Mouse (Mus musculus) heart, embryonic 12.5 days (tissue): ENCODE measurements around the gene Prkca. TPM values are rescaled to one million over a fixed set of nuclear protein-coding genes. Genes with fewer than 3 reads are reported as not detected.
A peak's percentile ranks its signal among the peaks of the same experiment; 100 is the strongest.

Source experiments
- ATAC-seq: fragments of 200-750 bp; cut with Nextera tagmentation; 2 replicates; pipeline ENCODE4 v1.8.0; 2017; ENCODE audit warnings: moderate TSS enrichment, moderate library complexity; ENCODE audit not compliant: insufficient number of reproducible peaks, low FRiP score
- H3K27ac ChIP-seq: fragments of 300-500 bp; sonication (generic); 2 replicates; pipeline ENCODE4 v1.5.1; 2016; ENCODE audit warnings: mild to moderate bottlenecking, moderate library complexity; ENCODE audit not compliant: poor library complexity, severe bottlenecking
- H3K27me3 ChIP-seq: fragments of 300-500 bp; sonication (generic); replicated peaks from 2 replicates; pipeline ENCODE4 v1.6.1; 2016; ENCODE audit warnings: mild to moderate bottlenecking, moderate library complexity
- H3K36me3 ChIP-seq: fragments of 300-500 bp; sonication (generic); 2 replicates; pipeline ENCODE4 v1.6.1; 2016; ENCODE audit warnings: mild to moderate bottlenecking, moderate library complexity
- H3K4me1 ChIP-seq: fragments of 300-500 bp; sonication (generic); replicated peaks from 2 replicates; pipeline ENCODE4 v1.6.1; 2016; ENCODE audit warnings: mild to moderate bottlenecking
- H3K4me2 ChIP-seq: fragments of 300-500 bp; sonication (generic); 2 replicates; pipeline ENCODE4 v1.6.1; 2016; ENCODE audit warnings: mild to moderate bottlenecking, moderate library complexity
- H3K4me3 ChIP-seq: fragments of 300-500 bp; sonication (generic); 2 replicates; pipeline ENCODE4 v1.5.1; 2016; ENCODE audit warnings: mild to moderate bottlenecking
- H3K9ac ChIP-seq: fragments of 300-500 bp; sonication (generic); 2 replicates; pipeline ENCODE4 v1.6.1; 2016; ENCODE audit warnings: mild to moderate bottlenecking, moderate library complexity
- H3K9me3 ChIP-seq: fragments of 300-500 bp; sonication (generic); replicated peaks from 2 replicates; pipeline ENCODE4 v1.6.1; 2016; ENCODE audit warnings: mild to moderate bottlenecking, moderate library complexity
- WGBS: fragments of 180-500 bp; shearing (Covaris S2); methylation state at CpG from one replicate; pipeline ENCODE4 v1.1.7; 2016; 5-methylcytosine and 5-hydroxymethylcytosine counted together
- polyA plus RNA-seq: library from polyadenylated mRNA; unstranded; fragments of >200 nt; fragmentation: Nextera tagmentation; extraction: Ambion mirVana; gene quantifications from 2 replicates; pipeline ENCODE4 v1.2.1, GENCODE M21; 2016

Prkca gene
- polyA plus RNA-seq, 1 experiment from 2014 or later = 18.8 TPM

DNA sequence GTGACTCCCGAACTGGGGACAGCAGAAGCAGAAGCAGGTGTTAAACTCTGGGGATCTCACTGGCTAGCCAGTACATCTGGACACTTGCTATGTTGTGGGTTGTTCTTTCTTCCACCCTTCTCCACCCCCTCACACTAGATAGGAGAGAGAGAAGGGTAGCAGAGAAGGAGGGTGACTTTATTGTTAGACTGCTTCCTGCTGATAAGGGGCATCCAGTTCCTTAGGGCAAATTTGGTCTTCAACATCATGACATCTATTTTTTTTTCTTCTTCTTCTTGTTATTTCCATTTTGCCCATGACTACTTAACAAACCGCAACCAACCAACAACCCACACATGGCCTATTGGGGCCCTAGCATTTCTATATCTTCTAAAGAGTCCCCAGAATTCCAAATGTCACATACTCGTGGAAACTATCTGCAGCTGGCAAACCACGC, 97.4 kb downstream of the Prkca start:
- Histone ChIP-seq H3K9me3 (no peaks in the 10 kb centered on the region), H3K27me3 (no peaks in the 10 kb centered on the region), H3K9ac (no peak overlapping the region), H3K4me3 (no peak overlapping the region), H3K36me3 (no peaks in the 10 kb centered on the region), H3K4me1 (peaks cover 92% of the 10 kb centered on the region), H3K27ac (peak overlapping the region; percentile 18; the same call in 1 of the 2 replicates), H3K4me2 (0 out of 2 replicates have a peak overlapping the region, but pooled peaks have one; percentile 15)
- 39% methylated on average over 4 of the region's 4 CpGs for WGBS
- no peak for ATAC-seq

DNA sequence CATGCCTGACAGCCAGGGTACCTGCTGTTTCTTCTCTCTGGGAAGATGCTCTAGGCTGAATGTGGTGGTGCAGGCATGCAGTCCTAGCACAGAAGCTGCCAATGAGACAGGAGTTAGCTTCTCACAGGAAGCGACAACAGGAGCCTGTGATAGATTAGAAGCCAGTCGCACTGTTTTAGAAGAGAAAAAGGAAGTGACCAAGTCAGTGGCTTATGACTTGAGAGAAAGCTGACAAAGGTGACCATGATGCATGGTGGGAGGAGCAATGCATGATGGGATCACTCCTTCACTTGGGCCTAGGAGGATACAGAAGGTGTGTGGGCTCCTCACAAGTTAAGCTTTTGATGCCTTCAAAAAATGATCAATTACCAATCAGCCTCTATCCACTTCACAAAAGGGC, 99.5 kb downstream of the Prkca start:
- Histone ChIP-seq H3K36me3 (no peaks in the 10 kb centered on the region), H3K4me1 (peaks cover 85% of the 10 kb centered on the region), H3K4me2 (no peak overlapping the region), H3K27me3 (no peaks in the 10 kb centered on the region), H3K4me3 (no peak overlapping the region), H3K9ac (no peak overlapping the region), H3K9me3 (no peaks in the 10 kb centered on the region), H3K27ac (no peak overlapping the region)
- no peak for ATAC-seq
- WGBS = 12% methylated on average over 2 of the region's 2 CpGs

DNA sequence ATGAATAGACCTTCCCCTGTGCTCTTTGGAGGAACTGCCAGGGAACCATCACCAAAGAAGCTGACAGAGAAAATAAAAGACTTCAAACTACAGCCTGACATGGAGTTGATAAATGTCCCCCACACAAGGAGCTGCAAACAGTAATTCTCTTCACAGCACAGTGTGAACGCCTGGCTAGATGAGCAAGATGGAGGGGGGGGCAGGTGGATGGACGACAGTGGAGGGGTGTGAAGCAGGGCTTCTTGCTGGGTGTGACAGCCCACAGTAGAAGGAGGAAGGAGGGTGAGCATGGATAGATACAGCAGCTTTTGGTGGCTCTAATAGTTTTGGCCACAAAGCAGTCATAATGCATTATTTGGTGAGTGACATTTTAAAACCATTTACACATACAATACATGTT, 100.1 kb downstream of the Prkca start:
- Histone ChIP-seq H3K9me3 (no peaks in the 10 kb centered on the region), H3K9ac (no peak overlapping the region), H3K4me1 (peaks cover 85% of the 10 kb centered on the region), H3K36me3 (no peaks in the 10 kb centered on the region), H3K27ac (0 out of 2 replicates have a peak overlapping the region, but pooled peaks have one; percentile 3), H3K4me2 (no peak overlapping the region), H3K27me3 (no peaks in the 10 kb centered on the region), H3K4me3 (no peak overlapping the region)
- 17% methylated on average over 2 of the region's 2 CpGs for WGBS
- ATAC-seq = no peak

DNA sequence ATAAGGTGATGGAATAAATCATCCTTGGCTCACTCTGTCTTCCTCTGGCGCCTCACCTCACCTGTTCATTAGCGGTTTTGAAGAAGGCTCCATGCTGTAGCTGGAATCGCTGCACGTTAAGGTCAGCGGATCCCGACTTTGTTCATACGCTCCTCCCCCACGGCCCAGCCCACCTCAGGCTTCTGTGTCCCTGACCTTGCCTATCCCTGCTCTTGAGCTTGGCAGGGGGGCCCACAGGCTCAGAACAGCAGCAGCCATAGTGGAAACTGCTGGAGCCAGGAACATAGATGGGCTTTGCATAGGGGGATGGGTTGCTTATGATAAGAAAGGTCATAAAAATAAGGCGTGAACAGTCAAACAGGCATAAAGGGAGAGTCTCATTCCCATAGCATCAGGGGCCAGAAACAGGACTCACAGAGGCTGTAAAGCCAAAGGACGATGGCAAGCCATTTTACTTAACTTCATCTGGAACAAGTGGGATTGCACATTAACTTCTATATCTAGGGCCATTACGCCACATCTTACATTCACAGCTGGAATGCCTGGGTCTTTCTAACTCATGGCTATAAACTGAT, 102.7 kb downstream of the Prkca start:
- Histone ChIP-seq H3K27me3 (no peaks in the 10 kb centered on the region), H3K36me3 (no peaks in the 10 kb centered on the region), H3K9ac (no peak overlapping the region), H3K9me3 (no peaks in the 10 kb centered on the region), H3K4me2 (no peak overlapping the region), H3K4me1 (peaks cover 78% of the 10 kb centered on the region), H3K27ac (no peak overlapping the region), H3K4me3 (no peak overlapping the region)
- WGBS = 71% methylated on average over 11 of the region's 11 CpGs
- ATAC-seq = no peak

DNA sequence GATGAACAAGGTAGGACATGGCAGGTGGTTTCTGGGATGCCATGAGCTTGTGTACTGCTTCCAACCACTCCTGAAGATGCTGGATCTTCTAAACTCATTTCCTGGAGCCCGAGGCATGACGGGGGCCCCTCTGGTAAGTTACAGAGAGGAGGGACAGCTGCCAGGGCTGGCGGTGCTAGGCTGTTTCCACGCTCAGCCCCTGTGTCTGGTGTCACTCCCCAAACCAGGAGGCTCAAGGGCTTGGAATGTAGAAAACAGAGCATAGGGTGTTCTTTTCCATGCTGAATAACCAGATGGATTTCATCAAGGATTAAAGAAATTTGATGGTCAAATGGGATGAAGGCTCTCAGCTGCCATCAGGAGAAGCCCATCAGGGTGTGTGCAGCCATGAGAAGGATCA, 104.6 kb downstream of the Prkca start:
- WGBS = 69% methylated on average over 4 of the region's 4 CpGs
- ATAC-seq = no peak
- no peak overlapping the region for H3K4me2 ChIP-seq

DNA sequence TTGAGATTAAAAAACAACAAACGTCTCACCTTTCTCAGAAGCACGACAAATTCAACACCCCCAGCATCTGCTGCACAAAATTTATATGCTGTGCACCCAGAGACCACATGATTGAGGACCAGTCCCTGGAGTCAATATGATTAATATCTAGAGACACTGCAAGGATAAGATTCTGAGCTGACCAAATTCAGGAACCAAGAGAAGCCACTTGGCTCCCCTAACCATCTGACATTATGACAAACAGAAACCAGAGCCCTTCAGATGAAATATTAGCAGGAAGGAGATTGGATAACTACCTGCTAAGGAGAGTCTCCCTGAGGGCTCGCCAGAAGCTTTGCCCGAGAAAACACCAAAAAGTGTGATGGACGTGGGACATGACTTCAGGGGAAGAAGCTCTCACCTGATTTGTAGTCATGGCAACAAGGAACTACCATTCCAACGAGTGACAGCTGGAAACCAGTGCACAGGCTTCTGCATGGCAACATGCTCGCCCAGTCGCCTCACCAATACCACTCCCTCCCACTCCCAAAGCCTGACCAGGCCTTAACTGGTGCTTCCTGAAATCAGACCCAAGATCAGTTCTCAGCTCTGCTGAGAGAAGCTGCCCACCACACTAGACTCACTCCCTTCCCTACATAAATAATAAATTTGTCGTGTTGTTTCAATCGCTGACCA, 106.8 kb downstream of the Prkca start:
- 68% methylated on average over 10 of the region's 10 CpGs for WGBS
- no peak overlapping the region for H3K9ac ChIP-seq
- H3K27ac ChIP-seq = no peak overlapping the region
- no peak overlapping the region for H3K4me3 ChIP-seq
- no peaks in the 10 kb centered on the region for H3K27me3 ChIP-seq
- ATAC-seq = no peak
- H3K4me1 ChIP-seq = peaks cover 55% of the 10 kb centered on the region
- no peaks in the 10 kb centered on the region for H3K36me3 ChIP-seq
- H3K9me3 ChIP-seq = no peaks in the 10 kb centered on the region
- H3K4me2 ChIP-seq = no peak overlapping the region

More for the DNA sequence above, 104.6 kb downstream of the Prkca start:
- no peaks in the 10 kb centered on the region for H3K27me3 ChIP-seq
- H3K4me1 ChIP-seq = peaks cover 72% of the 10 kb centered on the region
- no peak overlapping the region for H3K27ac ChIP-seq
- no peak overlapping the region for H3K4me3 ChIP-seq
- H3K36me3 ChIP-seq = no peaks in the 10 kb centered on the region
- H3K9ac ChIP-seq = no peak overlapping the region
- no peaks in the 10 kb centered on the region for H3K9me3 ChIP-seq

DNA sequence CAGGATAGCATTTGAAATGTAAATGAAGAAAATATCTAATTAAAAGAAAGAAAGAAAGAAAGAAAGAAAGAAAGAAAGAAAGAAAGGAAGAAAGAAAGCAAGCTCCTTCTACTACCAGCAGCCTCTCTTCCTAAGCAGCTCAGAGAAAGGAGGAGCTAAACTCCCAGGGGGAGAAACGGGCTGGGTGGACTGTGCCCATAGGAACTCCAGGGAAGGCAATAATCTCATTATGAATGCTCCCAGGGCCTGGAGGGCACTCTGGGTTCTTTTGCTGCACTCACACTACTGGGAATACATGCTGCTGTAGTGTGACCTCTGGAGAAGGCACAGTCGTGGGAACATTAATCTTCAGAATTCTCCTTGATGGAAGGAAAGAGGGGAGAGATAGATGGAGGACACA, 107.5 kb downstream of the Prkca start:
- WGBS = 45% methylated on average over 2 of the region's 2 CpGs
- H3K27ac ChIP-seq = no peak overlapping the region
- H3K4me2 ChIP-seq = no peak overlapping the region
- H3K27me3 ChIP-seq = no peaks in the 10 kb centered on the region
- H3K4me3 ChIP-seq = no peak overlapping the region
- no peaks in the 10 kb centered on the region for H3K9me3 ChIP-seq
- no peak overlapping the region for H3K9ac ChIP-seq
- no peak for ATAC-seq
- H3K36me3 ChIP-seq = no peaks in the 10 kb centered on the region
- peaks cover 55% of the 10 kb centered on the region for H3K4me1 ChIP-seq

DNA sequence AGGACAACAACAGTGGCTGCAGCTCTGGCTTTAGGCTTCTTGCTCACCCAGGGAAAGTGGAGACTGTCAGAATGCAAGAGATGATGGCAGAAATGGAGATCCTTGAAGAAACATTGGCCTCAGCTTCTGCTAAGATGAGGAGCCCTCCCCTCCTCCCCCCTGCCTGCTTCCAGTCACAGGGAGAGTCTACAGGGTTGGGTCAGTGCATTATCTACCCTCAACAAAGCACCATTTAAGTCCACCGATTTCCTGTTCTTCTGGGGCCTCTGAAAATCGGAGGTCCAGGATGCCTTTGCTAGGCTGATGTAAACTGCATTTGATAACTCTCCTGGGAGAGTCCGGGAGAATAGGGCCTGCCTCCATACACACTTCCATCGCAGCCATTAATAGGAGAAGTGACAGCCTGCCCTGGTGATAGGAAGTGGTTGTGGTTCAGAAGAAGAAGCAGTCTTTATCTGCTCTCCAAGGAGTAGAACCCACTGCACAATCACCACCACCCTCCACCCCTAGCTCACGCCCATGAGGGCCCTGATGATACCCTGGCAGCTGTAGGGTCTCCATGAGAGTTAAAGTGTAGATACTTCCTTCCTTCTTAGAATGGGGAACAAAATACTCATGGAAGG, 108.5 kb downstream of the Prkca start:
- Histone ChIP-seq H3K9me3 (no peaks in the 10 kb centered on the region), H3K27me3 (no peaks in the 10 kb centered on the region), H3K4me1 (peaks cover 55% of the 10 kb centered on the region), H3K9ac (no peak overlapping the region), H3K36me3 (no peaks in the 10 kb centered on the region), H3K4me2 (no peak overlapping the region), H3K4me3 (no peak overlapping the region), H3K27ac (peak overlapping the region; percentile 30; the same call in 1 of the 2 replicates)
- WGBS = 41% methylated on average over 5 of the region's 5 CpGs
- ATAC-seq = no peak

DNA sequence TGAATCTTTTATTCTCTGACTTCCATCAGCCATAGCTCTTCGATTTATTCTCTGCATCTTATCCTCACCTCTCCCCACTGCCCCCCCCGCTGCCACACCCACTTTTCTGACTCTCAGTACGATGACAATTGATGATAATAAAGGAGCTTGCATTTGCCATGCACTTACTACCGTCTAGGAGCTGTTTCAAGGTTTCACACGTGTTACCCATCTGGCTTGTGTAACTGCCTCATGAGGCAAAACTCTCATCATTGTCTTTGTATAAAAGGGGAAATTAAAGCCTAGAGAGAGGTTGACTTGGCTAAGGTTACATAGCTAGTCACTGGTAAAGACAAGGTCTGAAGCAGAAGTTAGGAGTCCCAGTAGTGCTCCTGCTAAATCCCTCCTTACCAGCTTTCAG, 110.7 kb downstream of the Prkca start:
- Histone ChIP-seq H3K36me3 (no peaks in the 10 kb centered on the region), H3K4me1 (peaks cover 65% of the 10 kb centered on the region), H3K9ac (no peak overlapping the region), H3K4me2 (no peak overlapping the region), H3K9me3 (no peaks in the 10 kb centered on the region), H3K27me3 (no peaks in the 10 kb centered on the region), H3K4me3 (no peak overlapping the region), H3K27ac (no peak overlapping the region)
- ATAC-seq = no peak
- 61% methylated on average over 5 of the region's 5 CpGs for WGBS

DNA sequence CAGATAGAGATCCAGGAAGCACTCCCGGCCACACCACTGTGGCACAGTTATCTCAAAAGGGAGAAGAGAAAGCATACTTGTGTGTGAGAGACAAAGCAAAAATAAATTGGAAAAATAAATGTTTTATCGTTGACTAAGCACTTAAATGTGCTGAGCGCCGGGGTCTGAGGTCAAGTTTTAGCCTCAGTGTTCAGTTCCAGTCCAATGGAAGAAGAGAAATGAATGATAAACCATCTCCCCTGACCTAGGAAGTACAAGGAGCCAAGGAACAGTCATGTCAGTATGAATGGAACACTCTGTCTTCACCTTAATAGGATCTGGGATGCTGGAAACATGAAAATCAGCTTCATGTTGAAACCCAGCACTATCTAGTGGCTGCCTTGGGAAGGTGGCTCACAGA, 113.6 kb downstream of the Prkca start:
- no peak for ATAC-seq
- Histone ChIP-seq H3K27me3 (no peaks in the 10 kb centered on the region), H3K27ac (no peak overlapping the region), H3K9ac (no peak overlapping the region), H3K4me1 (peaks cover 51% of the 10 kb centered on the region), H3K4me3 (no peak overlapping the region), H3K4me2 (no peak overlapping the region), H3K36me3 (no peaks in the 10 kb centered on the region), H3K9me3 (no peaks in the 10 kb centered on the region)
- WGBS = 89% methylated on average over 4 of the region's 4 CpGs

DNA sequence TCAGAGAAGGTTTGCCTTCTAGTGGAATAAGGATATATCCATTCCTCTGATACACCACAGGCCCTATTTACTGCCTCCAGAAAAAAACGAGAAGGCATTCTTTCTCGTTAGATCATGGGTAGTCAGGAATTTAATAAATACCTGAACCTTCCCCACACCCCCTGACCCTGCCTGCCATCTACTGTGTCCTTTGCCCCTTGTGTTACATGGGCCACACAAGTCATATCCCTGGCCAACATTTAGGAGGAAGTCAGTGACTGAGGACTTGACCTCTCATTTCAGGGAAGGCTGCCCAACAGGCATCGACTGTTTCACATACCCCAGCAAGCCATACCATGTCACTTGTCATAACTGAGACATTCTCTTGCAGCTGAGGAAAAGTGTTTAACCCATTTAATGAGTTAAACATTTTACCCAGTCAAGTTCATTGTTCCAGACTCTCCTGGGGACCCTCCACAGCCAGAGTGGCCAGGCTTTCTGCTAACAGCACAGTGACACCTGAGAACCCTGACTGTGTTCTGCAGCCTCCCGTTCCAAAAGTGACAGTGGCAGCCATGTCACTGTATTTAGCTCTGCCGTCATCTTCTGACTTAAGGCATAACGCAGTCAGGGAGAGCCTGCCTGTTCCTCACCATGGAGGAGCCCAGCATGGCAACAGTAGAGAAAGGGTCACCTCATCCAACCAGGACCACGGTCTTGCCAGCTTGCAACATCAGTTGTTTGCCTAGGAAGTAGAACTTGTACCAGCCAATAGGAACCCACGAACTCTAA, 114.4 kb downstream of the Prkca start:
- H3K9ac ChIP-seq = no peak overlapping the region
- peaks cover 53% of the 10 kb centered on the region for H3K4me1 ChIP-seq
- H3K27ac ChIP-seq = no peak overlapping the region

More for the DNA sequence above, 114.4 kb downstream of the Prkca start:
- no peak overlapping the region for H3K4me2 ChIP-seq
- H3K36me3 ChIP-seq = no peaks in the 10 kb centered on the region
- 68% methylated on average over 8 of the region's 8 CpGs for WGBS
- no peak overlapping the region for H3K4me3 ChIP-seq
- H3K27me3 ChIP-seq = no peaks in the 10 kb centered on the region
- no peak for ATAC-seq
- no peaks in the 10 kb centered on the region for H3K9me3 ChIP-seq
